Mouse (Mus musculus): ENCODE data around the gene Muc3.
"Not testable (repeated sequence)": the region's sequence is repeated elsewhere in the genome, so short reads cannot be mapped to it uniquely, and the experiment has no call there.

Gene Muc3

DNA sequence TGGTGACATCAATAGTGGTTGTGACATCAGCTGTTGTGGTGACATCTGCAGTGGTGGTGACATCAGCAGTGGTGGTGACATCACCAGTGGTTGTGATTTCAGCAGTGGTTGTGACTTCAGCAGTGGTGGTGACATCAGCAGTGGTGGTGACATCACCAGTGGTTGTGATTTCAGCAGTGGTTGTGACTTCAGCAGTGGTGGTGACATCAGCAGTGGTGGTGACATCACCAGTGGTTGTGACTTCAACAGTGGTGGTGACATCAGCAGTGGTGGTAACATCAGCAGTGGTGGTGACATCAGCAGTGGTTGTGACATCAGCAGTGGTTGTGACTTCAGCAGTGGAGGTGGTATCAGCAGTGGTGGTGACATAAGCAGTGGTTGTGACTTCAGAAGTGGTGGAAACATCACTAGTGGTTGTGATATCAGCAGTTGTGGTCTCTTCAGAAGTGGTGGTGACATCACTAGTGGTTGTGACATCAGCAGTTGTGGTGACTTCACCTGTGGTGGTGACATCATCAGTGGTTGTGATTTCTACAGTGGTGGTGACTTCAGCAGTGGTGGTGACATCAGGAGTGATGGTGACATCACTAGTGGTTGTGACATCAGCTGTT, at the start of gene Muc3:
TSS of gene Muc3 (minus strand) at position 51 of the 611 bp plus-strand sequence.
- DNase-seq (ENCODE audit: extremely low spot score, low spot score), result not testable (repeated sequence)

DNA sequence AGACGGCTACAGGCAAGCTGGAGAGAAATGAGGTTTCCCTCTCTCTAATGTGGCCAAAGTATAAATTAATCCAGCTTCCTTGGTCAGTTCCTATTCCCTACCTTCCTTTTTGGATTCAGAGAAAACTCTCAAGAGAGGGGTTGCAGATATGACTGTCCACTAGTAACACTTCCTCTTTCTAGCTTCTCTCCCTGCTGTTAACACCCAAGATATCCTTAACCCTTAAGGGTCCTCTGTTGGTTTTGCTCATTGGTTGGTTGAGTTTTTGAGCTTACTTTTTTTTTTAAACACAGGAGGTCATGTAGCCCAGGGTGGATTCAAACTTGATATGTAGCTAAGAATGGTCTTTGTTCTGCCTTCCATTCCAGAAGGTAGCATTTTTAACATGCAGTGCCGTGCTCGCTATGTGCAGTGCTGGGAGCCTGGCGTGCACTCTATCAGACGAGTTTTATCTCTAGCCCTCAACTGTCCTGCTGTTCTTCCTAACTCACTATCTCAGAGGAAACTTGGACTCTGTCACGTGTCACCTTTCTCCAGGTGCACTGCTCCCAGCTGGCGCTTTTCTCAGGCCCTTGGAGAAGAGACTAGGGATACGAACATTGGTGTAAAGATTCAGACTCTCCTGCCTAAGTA, 45.5 kb upstream of the Muc3 start:
- DNase-seq (ENCODE audit: extremely low spot score, low spot score), result no peak

DNA sequence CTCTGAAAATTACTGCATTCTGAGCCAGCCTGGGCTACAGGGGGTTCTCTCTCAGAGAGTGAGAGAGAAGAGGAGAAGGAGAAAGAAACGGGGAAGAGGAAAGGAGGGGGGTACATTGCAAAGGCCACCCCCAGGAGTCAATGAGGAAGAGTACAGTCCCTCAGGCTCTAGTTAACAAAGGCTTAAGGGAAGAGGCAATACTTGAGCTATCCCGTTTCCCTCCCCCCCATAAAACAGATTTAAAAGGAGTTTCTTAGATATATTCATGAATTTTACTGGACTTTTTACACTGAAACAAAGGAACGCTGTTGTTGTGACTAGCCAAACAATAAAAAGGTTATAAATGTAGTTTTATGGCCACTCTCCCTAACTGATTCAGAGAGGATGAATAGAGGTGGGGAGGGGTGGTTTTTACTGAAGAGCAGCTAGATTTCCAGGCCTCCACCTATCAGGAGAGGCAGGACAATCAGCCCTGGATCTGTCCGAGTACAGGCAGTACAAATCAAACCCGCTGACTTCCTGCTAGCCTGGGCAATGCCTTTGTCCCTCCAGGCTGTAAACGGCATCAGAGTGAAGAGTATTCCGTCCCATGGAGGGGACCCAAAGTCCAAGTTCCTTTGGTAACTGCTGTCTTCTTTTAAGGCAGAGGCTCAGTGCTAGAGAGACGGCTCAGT, 44.3 kb upstream of the Muc3 start:
- DNase-seq (ENCODE audit: extremely low spot score, low spot score), result no peak

DNA sequence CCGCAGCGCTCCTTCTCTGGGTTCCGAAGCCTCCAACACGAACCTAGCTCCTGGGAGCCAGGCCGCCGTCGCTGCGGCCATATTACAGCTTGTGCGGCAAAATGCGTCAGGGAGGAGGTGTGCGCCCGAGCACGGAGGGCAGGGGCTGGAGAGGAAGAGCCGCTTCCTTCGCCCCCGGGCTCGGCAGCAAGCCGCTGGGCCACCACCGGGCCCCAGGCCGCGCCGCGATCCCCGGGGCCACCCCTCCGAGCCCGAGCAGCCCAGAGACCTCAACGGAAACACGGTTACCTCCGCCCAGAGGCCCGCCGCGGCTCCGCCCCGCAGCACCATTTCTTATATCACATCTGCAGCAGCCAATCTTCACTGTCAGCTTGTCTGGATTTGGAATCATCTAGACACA, 40.2 kb upstream of the Muc3 start:
- DNase-seq (ENCODE audit: extremely low spot score, low spot score), result peak; percentile 52

DNA sequence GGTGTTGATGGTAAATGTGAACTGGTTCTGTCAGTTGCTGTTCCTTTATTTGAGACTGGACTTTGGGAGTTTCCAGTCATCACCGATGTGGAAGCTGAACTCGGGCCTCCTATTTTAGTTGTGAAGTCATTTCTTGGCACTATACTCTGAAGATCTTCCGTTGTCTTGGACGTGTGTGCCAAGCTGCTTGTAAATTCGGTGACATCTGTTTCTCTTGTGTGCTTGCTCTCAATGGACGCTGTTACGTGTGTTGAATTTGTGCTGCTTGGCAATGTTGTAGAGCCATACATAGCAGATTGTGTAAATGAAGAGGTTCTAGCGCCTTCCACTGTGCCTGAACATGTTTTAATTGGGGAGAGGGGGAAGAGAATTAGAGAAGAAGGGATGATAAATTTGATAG, 36.2 kb upstream of the Muc3 start:
- DNase-seq (ENCODE audit: extremely low spot score, low spot score), result no peak

DNA sequence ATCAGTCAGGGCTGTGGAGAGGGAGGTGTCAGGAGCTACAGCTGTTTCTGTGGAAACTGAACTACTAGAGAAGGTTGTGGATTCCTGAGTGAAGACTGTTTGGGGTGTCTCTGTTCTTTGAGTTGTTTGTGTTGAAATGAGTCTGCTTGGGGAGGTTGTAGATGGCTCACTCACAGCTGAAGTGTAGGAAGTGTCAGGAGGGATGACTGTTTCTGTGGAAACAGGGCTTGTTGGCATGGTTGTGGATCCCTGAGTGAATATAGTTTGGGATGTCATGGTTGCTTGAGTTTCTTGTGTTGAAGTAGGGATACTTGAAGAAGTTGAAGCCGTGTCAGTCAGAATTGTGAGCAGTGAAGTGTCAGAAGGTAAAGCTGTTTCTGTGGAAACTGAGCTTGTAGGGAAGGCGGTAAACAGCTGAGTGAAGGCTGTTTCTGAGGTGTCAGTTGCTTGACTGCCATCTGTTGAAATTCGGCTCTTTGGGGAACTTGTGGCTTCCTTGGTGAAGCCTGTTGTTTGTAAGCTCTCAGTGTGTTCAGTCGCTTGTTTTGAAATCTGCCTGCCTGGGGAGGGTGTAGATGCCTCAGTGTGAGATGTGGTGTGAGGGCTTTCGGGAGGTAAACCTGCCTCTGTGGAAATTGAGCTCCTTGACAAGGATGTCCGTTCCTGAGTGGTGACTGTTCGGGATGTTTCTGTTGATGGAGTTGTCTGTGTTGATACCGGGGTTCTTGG, 30.7 kb upstream of the Muc3 start:
- no peak for DNase-seq (ENCODE audit: extremely low spot score, low spot score)

DNA sequence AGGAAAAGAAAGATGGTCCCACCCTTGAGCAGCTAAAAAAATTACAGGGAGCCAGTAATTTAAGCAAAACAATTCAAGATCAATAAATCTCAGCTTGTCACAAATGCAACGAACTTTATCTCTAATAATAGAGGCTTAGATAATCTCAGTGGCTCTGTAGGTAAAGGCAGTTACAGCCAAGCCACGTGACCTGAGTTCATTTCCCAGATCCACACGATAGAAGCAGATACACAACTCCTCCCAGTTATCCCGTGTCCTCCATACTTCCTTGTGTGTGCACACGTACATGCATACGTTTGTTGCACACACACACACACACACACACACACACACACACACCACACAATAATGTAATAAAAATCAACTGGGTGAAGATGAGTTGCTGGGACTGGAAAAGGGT, 24.8 kb upstream of the Muc3 start:
- DNase-seq (ENCODE audit: extremely low spot score, low spot score), result no peak

DNA sequence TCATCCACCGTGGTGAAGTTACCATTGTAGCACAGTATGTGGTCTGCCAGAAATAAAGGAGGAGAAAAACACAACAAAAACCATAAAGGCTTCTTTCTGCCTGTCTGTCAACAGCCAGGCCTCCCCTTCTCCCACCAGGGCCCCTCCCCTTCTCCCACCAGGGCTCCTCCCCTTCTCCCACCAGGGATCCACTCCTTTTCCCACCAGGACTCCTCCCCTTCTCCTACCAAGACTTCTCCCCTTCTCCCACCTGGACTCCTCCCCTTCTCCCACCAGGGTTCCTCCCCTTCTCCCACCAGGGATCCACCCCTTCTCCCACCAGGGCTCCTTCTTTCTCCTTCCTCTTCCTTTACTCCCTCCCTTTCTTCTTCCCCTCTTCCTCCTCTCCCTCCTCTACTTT, 23.5 kb upstream of the Muc3 start:
- no peak for DNase-seq (ENCODE audit: extremely low spot score, low spot score)

DNA sequence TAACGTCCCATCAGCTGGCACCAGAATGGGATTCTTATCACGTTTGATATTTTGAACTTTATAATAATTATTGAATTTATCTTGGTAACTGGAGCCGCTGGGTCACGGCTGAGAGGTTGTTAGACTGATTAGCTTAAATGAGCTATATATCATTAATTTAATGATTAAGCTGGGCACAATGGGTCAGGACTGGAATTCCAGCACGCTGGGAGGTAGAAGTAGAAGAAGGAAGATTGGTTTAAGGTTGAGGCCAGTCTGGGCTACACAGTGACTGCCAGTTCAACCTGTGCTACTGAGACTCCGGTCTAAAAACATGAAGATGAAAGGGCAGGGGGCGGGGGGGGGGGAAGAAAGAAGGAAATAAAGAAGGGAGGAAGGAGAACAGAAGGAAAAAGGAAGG, 22.4 kb upstream of the Muc3 start:
- DNase-seq (ENCODE audit: extremely low spot score, low spot score), result no peak

DNA sequence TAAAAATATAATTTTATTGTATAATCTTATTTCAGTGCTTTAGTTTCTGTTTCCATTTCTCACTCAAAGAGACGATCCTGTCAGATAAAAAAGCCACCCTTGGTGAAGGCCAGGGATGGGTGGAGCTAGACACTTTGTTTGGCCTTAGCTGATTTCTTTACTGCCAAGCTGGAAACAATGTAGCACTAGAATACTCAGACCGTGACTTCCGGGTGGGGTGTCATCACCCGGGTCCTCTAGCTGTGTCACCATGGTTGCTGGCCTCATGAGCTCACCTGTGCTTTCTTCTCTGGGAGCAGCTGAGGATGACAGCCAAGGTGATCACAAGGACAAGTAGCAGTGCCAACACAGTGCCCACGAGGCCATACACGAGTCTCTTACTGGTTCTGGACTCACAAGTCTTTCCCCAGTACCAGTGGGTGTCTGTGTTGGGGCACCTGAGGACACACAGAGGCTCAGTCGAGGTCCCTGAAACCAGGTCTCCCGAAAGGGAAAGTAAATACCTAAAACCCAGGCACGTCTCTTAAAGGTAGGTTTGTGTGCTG, 21.8 kb upstream of the Muc3 start:
- no peak for DNase-seq (ENCODE audit: extremely low spot score, low spot score)

DNA sequence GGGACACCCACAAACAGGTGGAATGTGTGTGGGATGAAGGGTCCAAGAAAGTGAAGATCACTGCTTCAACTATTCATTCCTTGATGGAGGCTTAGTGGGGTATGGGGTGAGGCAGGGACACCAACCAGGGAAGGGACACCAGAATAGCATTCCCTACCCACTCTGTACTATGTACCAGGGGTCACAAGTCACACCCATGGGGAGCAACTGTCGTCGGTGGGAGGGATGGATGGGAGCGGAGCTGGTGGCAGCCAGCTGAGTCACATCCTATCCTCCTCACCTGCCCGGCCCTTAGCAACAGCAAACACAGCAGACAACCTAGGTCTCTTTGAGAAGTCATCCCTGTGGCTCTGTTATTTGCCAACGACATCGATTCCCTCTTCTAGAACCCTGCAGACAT, 18.4 kb upstream of the Muc3 start:
- DNase-seq (ENCODE audit: extremely low spot score, low spot score), result no peak

DNA sequence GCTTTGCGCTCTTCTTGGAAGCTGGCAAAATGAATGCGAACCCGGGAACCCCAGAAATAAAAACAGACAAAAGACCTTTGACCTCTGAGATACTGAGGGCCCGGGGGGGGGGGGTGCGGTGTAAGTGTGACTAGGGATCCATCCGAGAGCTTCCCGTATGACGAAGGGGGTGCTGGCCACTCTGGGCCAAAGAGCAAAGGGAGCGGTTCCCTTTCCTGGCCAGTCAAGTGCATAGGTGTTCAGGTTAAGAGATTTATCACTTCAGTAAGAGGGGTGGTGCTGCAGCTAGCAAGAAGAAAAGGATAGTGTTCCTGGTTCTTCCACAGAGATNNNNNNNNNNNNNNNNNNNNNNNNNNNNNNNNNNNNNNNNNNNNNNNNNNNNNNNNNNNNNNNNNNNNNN, 16.9 kb upstream of the Muc3 start:
- no peak for DNase-seq (ENCODE audit: extremely low spot score, low spot score)

DNA sequence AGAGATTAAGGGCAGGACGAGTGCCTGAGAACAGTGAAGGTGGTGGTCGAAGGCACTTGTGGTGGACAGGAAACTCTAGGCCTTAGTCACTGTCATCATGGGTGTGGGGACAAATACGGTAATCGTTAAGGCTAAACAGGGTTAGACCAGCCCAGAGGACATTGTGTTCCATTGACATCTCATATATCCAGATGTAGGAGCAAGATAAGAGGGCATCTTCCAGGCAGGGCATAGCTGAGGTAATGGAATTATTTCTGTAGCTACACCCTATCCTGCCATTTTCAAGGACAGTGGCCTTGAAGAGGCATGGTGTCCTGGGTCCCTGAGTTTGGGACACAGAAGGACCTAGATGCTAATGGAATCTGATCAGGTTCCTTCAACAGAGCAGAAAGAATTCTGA, 12.7 kb upstream of the Muc3 start:
- DNase-seq (ENCODE audit: extremely low spot score, low spot score), result no peak

DNA sequence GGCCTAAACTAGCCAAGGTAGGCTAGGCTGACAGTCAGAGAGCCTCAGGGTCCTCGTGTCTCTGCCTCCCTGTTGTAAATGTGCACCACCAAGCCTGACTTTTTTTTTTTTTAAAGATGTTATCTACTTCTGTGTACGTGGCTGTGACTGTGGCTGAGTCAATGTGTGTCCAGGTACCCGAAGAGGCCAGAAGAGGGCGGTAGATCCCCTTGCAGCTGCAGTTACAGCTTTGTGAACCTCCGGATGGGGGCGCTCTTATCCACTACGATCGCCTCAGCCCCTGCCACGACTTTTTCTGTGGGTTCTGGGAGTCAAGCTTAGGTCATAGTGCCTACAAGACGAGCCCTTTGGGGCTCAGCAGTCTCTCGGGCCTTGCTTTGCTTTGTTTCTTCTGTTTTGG, 10.3 kb upstream of the Muc3 start:
- DNase-seq (ENCODE audit: extremely low spot score, low spot score), result no peak

DNA sequence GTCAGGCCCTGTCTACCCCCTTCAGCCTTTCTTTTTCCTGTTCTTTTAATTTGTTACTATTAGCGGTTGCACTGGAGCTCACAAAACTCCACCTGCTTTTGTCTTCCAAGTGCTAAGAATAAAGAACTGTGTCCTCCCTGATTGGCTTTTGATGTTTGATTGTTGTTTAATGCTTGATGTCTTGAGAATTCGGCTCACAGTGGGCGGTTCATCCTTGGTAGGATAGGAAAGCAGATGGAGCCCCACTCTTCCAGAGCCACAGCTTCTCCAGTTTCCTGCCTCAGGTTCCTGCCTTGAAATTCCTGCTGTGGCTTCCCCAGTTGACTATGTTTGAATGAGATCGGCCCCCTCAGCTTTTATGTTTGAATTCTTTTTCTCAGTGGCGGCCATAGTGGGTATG, 4.2 kb upstream of the Muc3 start:
- no peak for DNase-seq (ENCODE audit: extremely low spot score, low spot score)

DNA sequence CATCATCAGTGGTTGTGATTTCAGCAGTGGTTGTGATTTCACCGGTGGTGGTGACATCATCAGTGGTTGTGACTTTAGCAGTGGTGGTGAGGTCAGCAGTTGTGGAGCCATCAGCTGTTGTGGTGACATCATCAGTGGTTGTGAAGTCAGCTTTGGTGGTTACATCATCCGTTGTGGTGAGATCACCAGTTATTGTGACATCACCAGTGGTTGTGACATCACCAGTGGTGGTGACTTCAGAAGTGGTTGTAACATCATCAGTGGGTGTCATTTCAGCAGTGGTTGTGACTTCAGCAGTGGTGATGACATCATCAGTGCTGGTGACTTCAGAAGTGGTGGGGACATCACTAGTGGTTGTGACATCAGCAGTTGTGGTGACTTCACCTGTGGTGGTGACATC, 3.5 kb upstream of the Muc3 start:
- no peak for DNase-seq (ENCODE audit: extremely low spot score, low spot score)

DNA sequence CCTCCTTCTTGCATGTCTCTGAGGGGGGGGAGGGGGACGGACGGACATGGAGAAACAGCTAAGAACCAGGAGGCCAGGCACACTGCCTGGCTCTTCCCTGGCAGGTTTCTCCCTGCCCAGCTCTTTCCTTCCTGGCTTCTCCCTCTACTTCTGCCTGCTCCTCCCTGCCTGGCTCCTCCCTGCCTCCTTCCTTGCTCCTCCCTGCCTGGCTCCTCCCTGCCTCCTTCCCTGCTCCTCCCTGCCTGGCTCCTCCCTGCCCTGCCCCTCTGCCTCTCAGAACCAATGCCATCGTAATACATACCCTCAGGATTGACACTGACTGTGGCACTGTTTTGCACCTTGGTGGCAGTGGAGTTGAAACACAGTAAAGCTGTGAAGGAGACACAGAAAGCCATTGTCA, 8.3 kb downstream of the Muc3 start:
- no peak for DNase-seq (ENCODE audit: extremely low spot score, low spot score)

DNA sequence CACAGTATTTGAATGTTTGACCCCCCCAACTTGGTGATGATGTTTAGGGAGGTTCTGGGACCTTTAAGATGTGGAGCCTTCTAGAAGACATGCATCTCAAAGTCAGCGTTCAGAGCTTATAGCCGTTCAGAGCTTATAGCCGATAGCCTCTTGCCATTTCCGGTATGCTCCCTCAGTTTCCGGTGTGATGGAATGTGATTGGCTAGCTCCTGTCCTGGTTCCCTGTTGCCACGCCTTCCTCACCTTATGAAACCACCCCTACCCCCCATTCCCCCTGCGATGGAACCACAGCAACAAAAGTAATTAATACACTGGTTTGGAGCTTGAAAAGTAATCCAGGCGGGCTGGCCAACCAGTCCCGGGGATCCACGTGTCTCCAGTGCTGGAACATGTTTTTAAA, 10.1 kb downstream of the Muc3 start:
- DNase-seq (ENCODE audit: extremely low spot score, low spot score), result no peak

DNA sequence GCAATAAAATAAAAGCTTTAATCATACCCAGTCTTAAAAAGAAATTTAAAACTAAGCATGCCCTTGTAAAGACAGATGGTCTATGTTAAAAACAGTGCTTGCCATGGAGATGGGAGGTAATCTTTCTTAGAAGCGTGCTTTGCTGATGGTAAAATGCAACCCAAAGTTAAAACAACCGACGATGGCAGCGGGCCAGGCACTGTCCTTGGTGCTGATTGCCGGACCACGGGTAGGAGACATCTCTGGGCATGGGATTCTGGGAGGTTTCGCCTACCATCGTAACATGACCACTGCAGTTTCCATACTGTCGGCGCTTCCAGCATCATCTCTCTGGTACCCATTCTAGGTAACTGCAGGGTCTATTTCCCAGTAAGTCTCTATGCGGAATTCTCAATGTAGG, 14.2 kb downstream of the Muc3 start:
- DNase-seq (ENCODE audit: extremely low spot score, low spot score), result no peak

DNA sequence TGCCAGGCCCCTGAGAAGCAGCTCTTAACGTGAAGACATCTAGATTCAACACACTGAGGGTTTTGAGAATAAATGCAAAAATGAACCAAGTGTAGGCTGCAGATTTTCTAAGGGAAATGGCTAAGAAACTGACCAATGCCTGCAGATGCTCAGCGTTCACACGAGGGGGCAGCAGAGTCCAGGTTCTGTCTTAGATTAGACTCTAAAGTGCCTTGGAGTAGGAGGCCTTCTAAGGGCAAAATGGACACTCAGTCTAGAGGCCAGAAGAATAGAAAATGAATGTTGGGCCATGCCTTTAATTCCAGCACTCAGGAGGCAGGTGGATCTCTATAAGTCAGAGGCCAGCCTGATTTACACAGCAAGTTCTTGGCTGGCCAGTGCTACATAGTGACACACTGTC, 17.6 kb downstream of the Muc3 start:
- DNase-seq (ENCODE audit: extremely low spot score, low spot score), result peak; percentile 57

DNA sequence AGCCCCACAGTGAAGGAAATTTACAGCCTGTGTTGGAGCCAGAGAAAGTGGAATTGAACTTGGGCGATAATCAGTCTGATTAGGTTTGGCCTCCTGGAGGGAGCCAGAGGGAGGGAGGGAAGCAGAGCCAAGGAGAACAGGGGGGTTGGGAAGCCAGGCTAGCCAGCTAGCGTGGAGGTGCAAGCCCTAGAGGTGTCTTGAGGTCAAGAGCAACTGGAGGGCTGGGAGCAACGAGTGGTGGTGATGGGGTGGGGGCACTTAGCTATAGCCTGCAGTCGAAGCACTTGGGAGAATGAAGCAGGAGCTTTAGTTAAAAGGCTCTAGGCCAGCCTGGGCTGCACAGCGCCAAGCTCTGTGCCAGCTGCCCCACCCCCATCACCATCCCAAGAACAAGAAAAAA, 19.8 kb downstream of the Muc3 start:
- DNase-seq (ENCODE audit: extremely low spot score, low spot score), result no peak

DNA sequence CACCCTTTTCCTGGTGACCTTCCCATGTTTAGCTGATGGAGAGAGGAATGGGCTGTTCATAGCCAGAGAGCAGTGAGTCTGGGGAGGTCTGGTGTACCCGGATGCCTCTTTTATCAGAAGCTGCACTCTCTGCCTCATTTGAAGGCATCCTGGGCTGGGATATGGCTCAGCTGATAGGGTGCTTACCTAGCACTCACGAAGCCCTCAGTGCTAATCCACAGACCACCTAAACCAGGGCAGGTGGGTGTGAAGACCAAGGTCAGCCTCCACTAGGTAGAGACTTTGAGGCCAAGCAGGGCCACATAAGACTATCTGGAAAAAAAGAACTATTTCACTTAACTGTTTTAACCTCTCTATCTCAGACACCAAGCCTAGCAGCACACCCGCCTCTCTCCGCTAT, 25.6 kb downstream of the Muc3 start:
- DNase-seq (ENCODE audit: extremely low spot score, low spot score), result no peak

Data from neural tube, embryonic 10.5 days (tissue).